Mouse (Mus musculus) lung, embryonic 16.5 days (tissue): Measurements from ENCODE around the gene Tenm3. TPM values are rescaled to one million over a fixed set of nuclear protein-coding genes. Genes with fewer than 3 reads are reported as not detected.

ENCODE experiments used
- ATAC-seq: fragments of 200-750 bp; cut with Nextera tagmentation; 2 replicates; pipeline ENCODE4 v1.8.0; 2017; ENCODE audit warnings: low read depth, mild to moderate bottlenecking, moderate library complexity
- H3K27ac ChIP-seq: fragments of 300-500 bp; sonication (generic); 2 replicates; pipeline ENCODE4 v1.5.1; 2014; ENCODE audit warnings: mild to moderate bottlenecking, control low read depth, low read length
- H3K27me3 ChIP-seq: fragments of 300-500 bp; sonication (generic); 2 replicates; pipeline ENCODE4 v1.6.1; 2014; ENCODE audit warnings: low read depth, low read length, mixed read lengths; ENCODE audit not compliant: control insufficient read depth, insufficient read depth
- H3K36me3 ChIP-seq: fragments of 300-500 bp; sonication (generic); 2 replicates; pipeline ENCODE4 v1.6.1; 2014; ENCODE audit warnings: low read length; ENCODE audit not compliant: control insufficient read depth, insufficient read depth
- H3K4me1 ChIP-seq: fragments of 300-500 bp; sonication (generic); replicated peaks from 2 replicates; pipeline ENCODE4 v1.6.1; 2014; ENCODE audit warnings: low read length, mixed read lengths; ENCODE audit not compliant: control insufficient read depth, insufficient read depth
- H3K4me2 ChIP-seq: fragments of 300-500 bp; sonication (generic); 2 replicates; pipeline ENCODE4 v1.6.1; 2014; ENCODE audit warnings: low read depth, low read length, control low read depth
- H3K4me3 ChIP-seq: fragments of 300-500 bp; sonication (generic); 2 replicates; pipeline ENCODE4 v1.5.1; 2014; ENCODE audit warnings: mild to moderate bottlenecking, low read length, control low read depth
- H3K9ac ChIP-seq: fragments of 300-500 bp; sonication (generic); 2 replicates; pipeline ENCODE4 v1.6.1; 2014; ENCODE audit warnings: low read length, control low read depth
- H3K9me3 ChIP-seq: fragments of 300-500 bp; sonication (generic); 2 replicates; pipeline ENCODE4 v1.6.1; 2016; ENCODE audit warnings: low read length; ENCODE audit not compliant: control insufficient read depth
- WGBS: fragments of 180-500 bp; shearing (Covaris S2); extraction: QIAGEN DNeasy Blood & Tissue Kit; methylation state at CpG from one replicate; pipeline ENCODE4 v1.1.7; 2014; 5-methylcytosine and 5-hydroxymethylcytosine counted together
- polyA plus RNA-seq: library from polyadenylated mRNA; unstranded; fragments of >200 nt; fragmentation: Nextera tagmentation; extraction: Ambion mirVana; gene quantifications from 2 replicates; pipeline ENCODE4 v1.2.1, GENCODE M21; 2015

Tenm3 gene
- polyA plus RNA-seq, 1 experiment from 2014 or later = 4.1 TPM

DNA sequence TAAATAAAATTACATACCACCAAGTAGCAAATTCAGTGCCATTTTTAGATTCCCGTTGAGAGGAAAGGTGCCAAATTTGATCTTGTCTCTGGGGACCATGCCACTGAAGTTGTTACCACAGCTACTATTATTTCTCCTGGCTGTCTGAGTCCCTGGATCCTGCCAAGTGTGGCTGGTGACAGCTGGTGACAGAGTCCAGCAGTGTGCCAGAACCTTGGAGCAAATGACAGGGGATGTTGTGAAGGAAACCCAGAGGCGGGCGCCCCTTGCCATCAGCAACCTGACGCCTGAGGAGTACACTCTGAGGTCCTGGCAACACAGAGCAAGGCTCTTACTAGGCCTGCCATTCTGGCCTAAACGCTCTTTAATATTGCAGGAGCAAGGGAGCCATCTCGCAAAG is 467.0 kb downstream of the Tenm3 start:
- Histone ChIP-seq H3K27ac (no peak overlapping the region), H3K9ac (no peak overlapping the region), H3K4me1 (no peaks in the 10 kb centered on the region), H3K4me2 (no peak overlapping the region), H3K4me3 (no peak overlapping the region), H3K36me3 (no peaks in the 10 kb centered on the region), H3K27me3 (no peaks in the 10 kb centered on the region), H3K9me3 (no peaks in the 10 kb centered on the region)
- ATAC-seq = no peak
- WGBS = 67% methylated on average over 6 of the region's 6 CpGs

DNA sequence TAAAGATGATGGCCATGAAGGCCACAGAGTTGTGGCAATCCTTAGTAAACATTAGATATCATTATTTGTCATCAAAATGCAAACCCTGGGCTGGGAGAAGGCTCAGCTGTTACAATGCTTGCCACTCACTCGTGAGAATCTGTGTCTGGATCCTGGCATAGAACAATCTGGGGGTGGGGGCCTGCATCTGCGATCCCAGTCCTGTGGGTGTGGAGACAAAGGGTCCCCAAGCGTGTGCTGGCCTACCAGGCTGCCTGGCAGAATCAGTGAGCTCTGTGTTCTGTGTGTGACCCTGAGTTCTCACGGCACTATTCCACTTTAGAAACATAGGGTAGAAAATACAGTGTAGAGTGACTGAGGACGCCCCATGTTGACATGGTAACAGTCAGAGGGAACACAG is 468.6 kb downstream of the Tenm3 start:
- Histone ChIP-seq H3K27me3 (no peaks in the 10 kb centered on the region), H3K9ac (no peak overlapping the region), H3K4me1 (no peaks in the 10 kb centered on the region), H3K27ac (no peak overlapping the region), H3K36me3 (no peaks in the 10 kb centered on the region), H3K4me2 (no peak overlapping the region), H3K4me3 (no peak overlapping the region), H3K9me3 (no peaks in the 10 kb centered on the region)
- ATAC-seq = no peak
- 82% methylated on average over 5 of the region's 5 CpGs for WGBS

DNA sequence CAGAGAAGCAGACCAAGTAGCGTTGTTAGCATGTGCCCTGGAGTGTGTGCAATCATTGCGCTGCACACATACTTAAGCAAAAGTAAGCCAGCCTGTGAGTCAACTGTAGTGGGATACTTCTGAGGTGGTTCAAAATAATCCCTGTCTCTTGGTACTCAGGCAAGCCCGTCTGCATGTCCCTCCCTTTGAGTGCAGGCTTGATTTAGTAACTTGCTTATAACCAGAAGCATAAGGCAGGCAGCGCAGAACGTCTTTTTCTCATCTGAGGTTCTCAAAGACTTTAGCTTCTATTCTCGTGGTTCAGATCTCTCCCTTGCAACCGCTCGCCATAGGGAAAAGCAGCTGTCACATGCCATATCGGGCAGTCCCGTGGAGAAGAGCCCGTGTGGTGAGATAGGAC is 470.3 kb downstream of the Tenm3 start:
- no peak overlapping the region for H3K4me3 ChIP-seq
- 82% methylated on average over 11 of the region's 11 CpGs for WGBS
- H3K27ac ChIP-seq = no peak overlapping the region
- no peak overlapping the region for H3K4me2 ChIP-seq
- no peaks in the 10 kb centered on the region for H3K9me3 ChIP-seq
- H3K27me3 ChIP-seq = no peaks in the 10 kb centered on the region
- no peak overlapping the region for H3K9ac ChIP-seq
- no peaks in the 10 kb centered on the region for H3K36me3 ChIP-seq
- H3K4me1 ChIP-seq = no peaks in the 10 kb centered on the region
- ATAC-seq = no peak

DNA sequence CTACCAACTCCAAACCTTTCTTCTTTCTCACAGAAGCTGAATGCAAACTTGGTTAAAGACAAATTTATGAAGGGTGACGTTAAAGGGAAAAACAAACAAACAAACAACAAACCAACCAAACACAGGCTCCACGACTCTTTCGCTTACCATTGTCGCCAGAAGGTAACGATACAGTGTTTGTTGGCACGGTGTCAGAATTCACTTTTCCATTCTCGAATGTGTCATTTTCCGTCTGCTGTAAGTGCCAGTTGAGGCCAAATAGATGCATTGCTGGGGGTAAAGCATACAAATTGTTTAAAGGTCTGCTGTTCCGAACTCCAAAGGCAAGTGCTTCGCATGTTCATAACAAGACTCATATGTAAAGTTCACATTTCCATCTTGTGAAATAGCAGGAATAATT is 476.6 kb downstream of the Tenm3 start:
- Histone ChIP-seq H3K4me3 (no peak overlapping the region), H3K4me2 (no peak overlapping the region), H3K27ac (no peak overlapping the region), H3K4me1 (no peaks in the 10 kb centered on the region), H3K9ac (no peak overlapping the region), H3K36me3 (no peaks in the 10 kb centered on the region), H3K27me3 (no peaks in the 10 kb centered on the region), H3K9me3 (no peaks in the 10 kb centered on the region)
- ATAC-seq = no peak
- 81% methylated on average over 10 of the region's 10 CpGs for WGBS

DNA sequence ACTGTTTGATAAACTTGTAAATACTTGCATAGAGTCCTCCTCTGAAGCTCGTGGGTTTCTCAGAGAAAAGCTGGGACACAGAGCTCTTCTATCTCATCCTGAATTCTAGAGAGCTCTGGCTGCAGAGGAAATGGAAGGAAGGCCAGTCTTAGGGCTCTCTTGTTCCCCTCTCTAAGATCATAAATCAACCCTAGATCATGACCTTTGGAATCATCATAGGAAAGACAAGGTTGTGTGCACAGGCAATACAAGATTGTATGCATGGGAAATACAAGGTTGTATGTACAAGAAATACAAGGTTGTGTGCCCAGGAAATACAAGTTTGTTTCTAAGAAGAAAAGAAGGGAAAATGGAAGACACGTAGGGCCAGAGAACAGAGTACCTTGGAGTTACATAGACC is 486.9 kb downstream of the Tenm3 start:
- Histone ChIP-seq H3K27me3 (no peaks in the 10 kb centered on the region), H3K4me1 (no peaks in the 10 kb centered on the region), H3K36me3 (no peaks in the 10 kb centered on the region), H3K4me3 (no peak overlapping the region), H3K9ac (no peak overlapping the region), H3K9me3 (no peaks in the 10 kb centered on the region), H3K4me2 (no peak overlapping the region), H3K27ac (no peak overlapping the region)
- 66% methylated on average over 2 of the region's 2 CpGs for WGBS
- ATAC-seq = no peak

DNA sequence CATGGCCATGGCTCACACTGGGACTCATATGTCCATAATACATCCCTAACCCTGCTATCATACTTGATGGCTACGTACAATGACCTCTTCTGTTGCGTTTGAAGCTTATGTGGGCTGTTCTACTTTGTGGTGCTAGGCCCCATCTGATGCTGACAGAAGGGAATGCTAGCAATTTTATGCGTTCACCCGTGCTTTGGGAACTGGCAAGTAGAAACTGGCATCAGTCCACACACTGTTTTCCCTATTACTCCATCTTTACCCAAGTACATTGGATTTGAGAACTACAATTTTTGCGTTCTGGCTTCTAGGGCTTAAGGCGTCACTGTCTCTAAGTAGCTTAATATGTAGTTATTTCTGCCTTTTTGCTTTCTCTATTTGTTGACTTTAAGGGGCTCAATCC is 490.3 kb downstream of the Tenm3 start:
- no peak overlapping the region for H3K27ac ChIP-seq
- H3K9me3 ChIP-seq = no peaks in the 10 kb centered on the region
- no peaks in the 10 kb centered on the region for H3K36me3 ChIP-seq
- H3K9ac ChIP-seq = no peak overlapping the region
- no peak overlapping the region for H3K4me3 ChIP-seq
- no peaks in the 10 kb centered on the region for H3K4me1 ChIP-seq
- H3K27me3 ChIP-seq = no peaks in the 10 kb centered on the region
- no peak for ATAC-seq
- H3K4me2 ChIP-seq = no peak overlapping the region
- 88% methylated on average over 6 of the region's 6 CpGs for WGBS

DNA sequence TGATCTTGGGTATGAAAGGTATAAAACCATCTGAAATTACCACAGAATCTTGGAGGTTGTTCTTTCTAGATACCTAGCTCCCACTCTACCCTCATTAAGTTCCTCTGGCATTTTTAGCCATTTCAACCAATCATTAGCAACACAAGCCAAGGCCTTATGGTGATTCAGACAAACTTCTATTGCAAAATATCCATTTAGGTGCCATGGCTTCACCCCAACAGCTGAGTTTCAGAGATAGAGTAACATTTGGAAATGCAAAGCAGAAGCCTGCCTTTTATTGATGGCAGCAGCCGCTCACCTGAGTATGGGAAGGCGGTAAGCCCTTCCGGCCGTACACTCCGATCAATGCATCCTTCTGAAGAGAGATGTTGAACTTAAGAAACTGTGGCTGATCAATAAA is 494.9 kb downstream of the Tenm3 start:
- WGBS = 95% methylated on average over 5 of the region's 5 CpGs
- Histone ChIP-seq H3K4me1 (no peaks in the 10 kb centered on the region), H3K36me3 (no peaks in the 10 kb centered on the region), H3K9ac (no peak overlapping the region), H3K4me2 (no peak overlapping the region), H3K27ac (no peak overlapping the region), H3K4me3 (no peak overlapping the region), H3K27me3 (no peaks in the 10 kb centered on the region), H3K9me3 (no peaks in the 10 kb centered on the region)
- ATAC-seq = no peak

DNA sequence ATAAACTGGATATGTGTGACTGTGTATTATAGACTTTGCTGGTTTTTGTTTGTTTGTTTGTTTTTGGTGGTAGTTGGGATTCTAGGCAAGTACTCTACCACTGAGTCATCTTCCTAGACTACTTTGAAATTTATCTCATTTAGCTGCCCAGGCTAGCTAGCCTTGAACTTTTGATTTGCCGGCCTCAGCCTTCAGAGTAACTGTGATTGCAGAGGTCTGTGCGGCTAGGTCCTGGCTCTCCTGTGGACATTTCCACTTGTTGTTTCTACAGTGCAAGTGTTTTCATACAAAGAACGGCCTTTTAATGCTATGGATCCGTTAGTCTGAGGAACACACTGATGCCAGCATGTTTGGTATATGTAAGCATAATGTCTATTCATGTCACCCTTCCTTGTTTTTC is 495.4 kb downstream of the Tenm3 start:
- H3K27ac ChIP-seq = no peak overlapping the region
- H3K4me1 ChIP-seq = no peaks in the 10 kb centered on the region
- no peak overlapping the region for H3K4me3 ChIP-seq
- H3K9me3 ChIP-seq = no peaks in the 10 kb centered on the region
- H3K27me3 ChIP-seq = no peaks in the 10 kb centered on the region
- ATAC-seq = no peak
- H3K4me2 ChIP-seq = no peak overlapping the region
- H3K36me3 ChIP-seq = no peaks in the 10 kb centered on the region
- WGBS = 92% methylated on average over 4 of the region's 4 CpGs
- no peak overlapping the region for H3K9ac ChIP-seq

DNA sequence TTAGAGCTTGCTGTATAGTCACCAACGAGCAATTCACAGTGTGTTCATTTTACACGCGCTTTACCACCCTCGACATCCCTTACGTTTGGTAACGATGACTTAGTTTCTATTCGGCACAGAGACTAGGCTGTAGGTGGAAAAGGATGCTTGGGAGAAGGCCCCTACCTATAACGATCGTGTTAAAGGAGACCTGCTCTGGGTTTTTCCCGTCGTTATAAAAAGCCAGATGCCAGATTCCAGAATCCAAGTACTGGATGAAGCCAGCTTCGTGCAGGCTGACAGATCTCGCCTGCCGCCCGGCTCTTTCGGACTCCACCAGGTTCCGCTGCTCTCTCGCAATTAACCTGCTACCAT is 500.7 kb downstream of the Tenm3 start:
- H3K9ac ChIP-seq = no peak overlapping the region
- no peak for ATAC-seq

DNA sequence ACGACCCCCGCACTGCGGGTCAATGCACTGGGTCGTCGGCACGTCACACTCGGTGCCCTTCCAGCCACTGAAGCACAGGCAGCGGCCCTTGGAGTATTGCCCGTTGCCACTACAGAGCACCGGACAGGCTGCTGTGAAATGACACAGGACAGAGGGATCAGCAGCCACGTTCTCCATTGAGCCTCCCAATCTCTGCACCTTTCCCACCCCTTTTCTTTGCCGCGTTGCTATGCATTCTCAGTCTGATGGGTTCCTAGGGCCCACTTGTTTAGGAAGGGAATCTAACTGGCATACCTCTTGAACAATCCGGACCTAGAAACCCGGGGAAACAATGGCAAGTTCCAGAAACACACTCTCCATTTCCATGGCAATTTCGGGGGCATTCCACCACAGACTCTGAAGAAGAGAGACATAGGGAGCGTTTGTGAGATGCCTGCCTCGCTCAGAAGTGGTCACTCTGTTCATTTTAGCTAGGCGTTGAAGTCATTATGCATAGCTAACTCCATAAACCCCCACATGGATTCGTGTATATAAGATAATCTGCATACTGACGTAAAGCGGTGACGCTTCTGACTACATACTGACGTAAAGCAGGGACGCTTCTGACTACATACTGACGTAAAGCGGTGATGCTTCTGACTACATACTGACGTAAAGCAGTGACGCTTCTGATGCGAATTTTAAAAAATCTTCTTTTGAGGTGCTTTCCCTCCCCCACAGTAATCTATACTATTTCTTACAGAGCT is 501.3 kb downstream of the Tenm3 start:
- no peak for ATAC-seq
- 72% methylated on average over 30 of the region's 30 CpGs for WGBS

More for the DNA sequence above, 500.7 kb downstream of the Tenm3 start:
- Histone ChIP-seq H3K36me3 (no peaks in the 10 kb centered on the region), H3K4me2 (no peak overlapping the region), H3K27ac (no peak overlapping the region), H3K4me1 (no peaks in the 10 kb centered on the region), H3K4me3 (no peak overlapping the region), H3K27me3 (no peaks in the 10 kb centered on the region), H3K9me3 (no peaks in the 10 kb centered on the region)
- WGBS = 87% methylated on average over 18 of the region's 18 CpGs

More for the DNA sequence above, 501.3 kb downstream of the Tenm3 start:
- no peaks in the 10 kb centered on the region for H3K27me3 ChIP-seq
- H3K9ac ChIP-seq = no peak overlapping the region
- no peaks in the 10 kb centered on the region for H3K4me1 ChIP-seq
- H3K4me3 ChIP-seq = no peak overlapping the region
- no peak overlapping the region for H3K4me2 ChIP-seq
- H3K27ac ChIP-seq = no peak overlapping the region
- no peaks in the 10 kb centered on the region for H3K9me3 ChIP-seq
- no peaks in the 10 kb centered on the region for H3K36me3 ChIP-seq
